Mouse (Mus musculus): ENCODE results near the gene Has3. TPM values are rescaled to one million over a fixed set of nuclear protein-coding genes. Genes with fewer than 3 reads are reported as not detected.
A peak's percentile ranks its signal among the peaks of the same experiment; 100 is the strongest.

Gene Has3
- total RNA-seq (2014; rRNA removed): 20.0 and 21.0 TPM in 2 replicates
- 0.63 and 1.2 TPM in 2 replicates for polyA plus RNA-seq (2015; fragmentation: Nextera tagmentation; extraction: Ambion mirVana)

DNA sequence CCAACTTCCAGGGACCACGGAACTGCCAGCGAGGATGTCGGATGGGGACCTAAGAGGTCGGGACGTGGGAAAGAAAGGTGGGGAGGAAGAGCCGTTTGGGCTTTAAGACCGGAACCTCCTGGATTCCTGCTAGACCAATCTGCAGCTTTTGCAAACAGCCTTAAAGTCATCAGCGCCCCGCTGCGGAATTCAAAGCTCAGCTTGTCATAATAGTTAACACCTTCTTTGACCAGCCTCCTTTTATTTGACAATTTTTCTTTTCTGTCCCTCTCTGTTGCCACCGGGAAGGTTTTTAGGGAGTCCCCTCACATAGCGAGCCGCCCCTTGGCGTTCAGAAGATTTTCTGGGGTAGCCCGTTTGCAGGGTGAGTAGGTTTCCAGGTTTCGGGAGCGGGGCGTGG is at the start of gene Has3:
Gene Has3 (plus strand): TSS at position 192 of the 400 bp plus-strand sequence.
- Histone ChIP-seq H3K9me3 (ENCODE audit: low read length) (no peaks in the 10 kb centered on the region), H3K4me1 (ENCODE audit: insufficient read depth, low read length) (peaks cover 17% of the 10 kb centered on the region), H3K4me2 (ENCODE audit: low read depth, low read length) (peak within 1 kb of the TSS; percentile 99), H3K9ac (replicated peaks; ENCODE audit: low read length) (peak within 1 kb of the TSS; percentile 64), H3K27ac (peak within 1 kb of the TSS; percentile 66), H3K4me3 (ENCODE audit: low read length) (peak within 1 kb of the TSS; percentile 69), H3K27me3 (ENCODE audit: insufficient read depth, low read length) (no peaks in the 10 kb centered on the region), H3K36me3 (ENCODE audit: insufficient read depth, low read length) (no peaks in the 10 kb centered on the region)
- WGBS: 2% methylated on average over 18 of the region's 18 CpGs
- no peak for ATAC-seq
- peak; percentile 21; the same call in 1 of the 2 replicates for TF ChIP-seq CTCF (IDR thresholded peaks at IDR 0.05; ENCODE audit: low read depth)
- peak; percentile 68 for DNase-seq (ENCODE audit: low spot score)

DNA sequence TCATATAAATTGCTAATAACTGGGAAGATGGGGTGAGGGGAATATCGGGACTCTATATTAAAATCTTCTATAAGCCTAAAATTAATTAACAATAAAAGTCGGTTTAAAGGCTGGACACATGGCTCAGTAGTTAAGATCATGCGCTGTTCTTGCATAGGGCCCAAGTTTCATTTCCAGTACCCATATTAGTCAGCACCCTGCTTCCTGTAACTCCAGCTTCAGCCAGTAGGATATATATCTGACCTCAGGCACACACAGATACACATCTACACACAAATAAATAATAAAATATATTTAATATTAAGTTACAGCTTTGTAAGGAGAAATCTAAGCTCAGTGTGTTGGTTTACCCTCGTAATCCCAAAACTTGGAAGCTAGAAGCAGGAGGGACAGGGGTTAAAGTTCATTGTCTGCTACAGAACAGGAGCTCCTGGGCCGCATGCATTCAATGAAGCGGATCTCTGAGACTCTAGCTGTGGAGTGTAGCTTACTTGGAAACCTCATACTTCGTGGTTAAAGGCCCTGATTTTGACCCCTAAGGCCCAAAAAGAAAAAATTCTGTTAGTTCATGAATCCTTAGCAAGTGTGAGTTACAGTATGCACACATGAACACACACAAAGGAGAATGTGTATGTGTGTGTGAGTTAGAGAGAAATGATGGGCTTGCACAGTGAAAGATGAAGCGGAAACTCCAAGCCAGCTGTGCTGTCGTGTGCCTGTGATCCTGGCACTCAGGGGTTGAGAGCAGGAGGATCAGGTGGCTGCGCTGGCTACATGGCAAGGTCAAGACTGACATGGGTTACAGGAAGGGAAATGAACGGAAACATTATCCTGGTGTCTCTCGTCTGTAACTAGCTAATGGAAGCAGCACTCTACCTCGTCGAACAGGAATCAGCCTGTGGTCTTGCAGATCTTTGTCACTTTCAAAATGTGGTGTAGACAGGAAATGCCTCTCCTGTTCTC is 49.2 kb upstream of the Has3 start:
- Histone ChIP-seq H3K4me1 (ENCODE audit: insufficient read depth, low read length) (no peaks in the 10 kb centered on the region), H3K4me2 (ENCODE audit: low read depth, low read length) (no peak overlapping the region), H3K27me3 (ENCODE audit: insufficient read depth, low read length) (no peaks in the 10 kb centered on the region), H3K9me3 (ENCODE audit: low read length) (no peaks in the 10 kb centered on the region), H3K4me3 (ENCODE audit: low read length) (no peak overlapping the region), H3K36me3 (ENCODE audit: insufficient read depth, low read length) (no peaks in the 10 kb centered on the region), H3K27ac (no peak overlapping the region), H3K9ac (replicated peaks; ENCODE audit: low read length) (no peak overlapping the region)
- no peak for ATAC-seq
- no peak for DNase-seq (ENCODE audit: low spot score)
- no peak for TF ChIP-seq CTCF (IDR thresholded peaks at IDR 0.05; ENCODE audit: low read depth)
- WGBS: 81% methylated on average over 14 of the region's 14 CpGs

DNA sequence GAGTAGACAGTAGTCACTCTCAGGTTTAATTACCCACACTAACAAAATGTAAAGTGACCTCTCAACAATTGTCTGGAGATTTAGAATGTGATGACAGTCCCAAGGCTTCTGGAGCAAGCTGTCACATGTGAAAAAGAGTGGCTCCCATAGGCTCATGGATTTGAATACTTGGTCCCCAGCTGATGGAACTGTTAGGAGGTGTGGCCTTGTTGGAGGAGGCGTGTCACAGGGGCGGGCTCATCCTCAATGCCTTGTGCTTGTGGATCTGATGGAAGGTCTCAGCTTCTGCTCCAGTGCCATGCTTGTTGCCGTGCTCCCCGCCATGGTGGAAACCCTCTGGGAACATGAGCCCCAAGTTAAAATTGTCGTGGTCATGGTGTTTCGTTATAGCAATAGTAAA is 41.1 kb upstream of the Has3 start:
- Histone ChIP-seq H3K9me3 (ENCODE audit: low read length) (no peaks in the 10 kb centered on the region), H3K4me1 (ENCODE audit: insufficient read depth, low read length) (no peaks in the 10 kb centered on the region), H3K4me3 (ENCODE audit: low read length) (no peak overlapping the region), H3K9ac (replicated peaks; ENCODE audit: low read length) (no peak overlapping the region), H3K27me3 (ENCODE audit: insufficient read depth, low read length) (no peaks in the 10 kb centered on the region), H3K36me3 (ENCODE audit: insufficient read depth, low read length) (no peaks in the 10 kb centered on the region), H3K4me2 (ENCODE audit: low read depth, low read length) (no peak overlapping the region), H3K27ac (no peak overlapping the region)
- 87% methylated on average over 6 of the region's 6 CpGs for WGBS
- DNase-seq (ENCODE audit: low spot score) (no peak), ATAC-seq (no peak)
- no peak for TF ChIP-seq CTCF (IDR thresholded peaks at IDR 0.05; ENCODE audit: low read depth)

DNA sequence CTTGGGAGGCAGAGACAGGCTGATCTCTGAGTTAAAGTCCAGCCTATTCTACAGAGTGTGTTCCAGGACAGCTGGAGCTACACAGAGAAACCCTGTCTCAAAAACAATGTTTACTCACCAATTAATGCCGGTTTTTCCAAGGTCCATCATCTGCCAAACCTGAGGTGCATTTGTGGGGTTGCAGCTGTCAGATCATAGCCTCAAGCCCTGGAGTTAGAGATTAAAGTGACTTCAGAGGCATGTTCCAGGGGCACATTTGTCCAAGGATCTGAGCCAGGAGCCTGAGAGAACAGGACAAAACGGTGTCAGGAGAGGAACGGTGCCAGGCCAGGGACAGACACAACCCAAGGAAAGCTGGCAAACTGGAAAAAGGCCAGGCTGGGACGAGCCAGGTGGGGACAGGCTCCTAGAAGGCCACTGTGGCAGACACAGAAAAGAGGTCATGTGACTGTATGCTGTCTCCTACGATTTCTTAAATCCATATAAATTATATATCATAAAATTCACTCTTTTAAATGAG is 40.5 kb upstream of the Has3 start:
- Histone ChIP-seq H3K36me3 (ENCODE audit: insufficient read depth, low read length) (no peaks in the 10 kb centered on the region), H3K27ac (no peak overlapping the region), H3K4me3 (ENCODE audit: low read length) (no peak overlapping the region), H3K9ac (replicated peaks; ENCODE audit: low read length) (no peak overlapping the region), H3K4me2 (ENCODE audit: low read depth, low read length) (no peak overlapping the region), H3K4me1 (ENCODE audit: insufficient read depth, low read length) (no peaks in the 10 kb centered on the region), H3K27me3 (ENCODE audit: insufficient read depth, low read length) (no peaks in the 10 kb centered on the region), H3K9me3 (ENCODE audit: low read length) (no peaks in the 10 kb centered on the region)
- WGBS: 52% methylated on average over 5 of the region's 5 CpGs
- ATAC-seq (no peak), DNase-seq (ENCODE audit: low spot score) (no peak)
- no peak for TF ChIP-seq CTCF (IDR thresholded peaks at IDR 0.05; ENCODE audit: low read depth)

DNA sequence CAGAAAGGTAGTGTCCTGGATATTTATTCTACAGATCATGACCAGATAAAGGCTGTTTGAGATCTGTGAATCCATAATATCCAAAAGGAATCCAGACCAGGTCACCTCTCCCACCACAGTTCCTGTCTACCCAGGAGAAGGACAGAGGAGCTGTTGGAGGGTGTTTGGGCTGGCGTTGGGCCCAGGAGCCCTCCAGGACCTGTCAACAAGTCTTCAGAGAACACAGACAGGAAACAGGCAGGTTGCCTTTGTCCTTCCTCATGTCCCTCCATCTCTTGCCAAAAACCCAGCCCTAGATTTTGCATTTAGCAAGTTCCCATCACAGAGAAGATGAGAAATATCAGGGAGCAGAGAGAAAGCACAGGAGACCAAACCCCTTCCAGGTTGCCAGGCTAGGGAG is 35.1 kb upstream of the Has3 start:
- H3K4me1 ChIP-seq (ENCODE audit: insufficient read depth, low read length): no peaks in the 10 kb centered on the region
- no peak overlapping the region for H3K27ac ChIP-seq
- no peak for TF ChIP-seq CTCF (IDR thresholded peaks at IDR 0.05; ENCODE audit: low read depth)
- DNase-seq (ENCODE audit: low spot score) (no peak), ATAC-seq (no peak)
- H3K9me3 ChIP-seq (ENCODE audit: low read length): no peaks in the 10 kb centered on the region
- H3K4me3 ChIP-seq (ENCODE audit: low read length): no peak overlapping the region
- no peak overlapping the region for H3K4me2 ChIP-seq (ENCODE audit: low read depth, low read length)
- WGBS: 79% methylated on average over 1 of the region's 1 CpGs
- no peak overlapping the region for H3K9ac ChIP-seq (replicated peaks; ENCODE audit: low read length)
- H3K27me3 ChIP-seq (ENCODE audit: insufficient read depth, low read length): no peaks in the 10 kb centered on the region
- H3K36me3 ChIP-seq (ENCODE audit: insufficient read depth, low read length): no peaks in the 10 kb centered on the region

DNA sequence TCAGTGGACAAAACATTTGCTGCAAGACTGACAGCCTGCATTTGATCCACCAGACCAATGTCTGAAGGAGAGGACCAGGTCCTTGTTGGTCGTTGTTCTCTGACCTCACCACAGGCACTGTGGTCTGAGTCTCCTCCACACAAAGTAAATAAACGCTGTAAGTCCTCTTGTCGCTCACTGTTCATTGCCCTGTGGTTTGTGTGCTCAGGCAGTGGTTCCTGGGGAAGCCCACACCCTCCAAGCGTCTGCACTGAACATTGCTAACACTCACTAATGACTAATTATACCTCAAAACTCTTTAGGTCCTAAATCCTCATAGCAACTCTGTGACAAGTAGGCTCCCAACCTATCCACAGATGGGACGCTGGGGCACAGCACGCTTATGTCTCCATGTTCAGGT is 33.5 kb upstream of the Has3 start:
- 84% methylated on average over 6 of the region's 6 CpGs for WGBS
- DNase-seq (ENCODE audit: low spot score): no peak

More for the DNA sequence above, 33.5 kb upstream of the Has3 start:
- TF ChIP-seq CTCF (IDR thresholded peaks at IDR 0.05; ENCODE audit: low read depth): no peak
- Histone ChIP-seq H3K36me3 (ENCODE audit: insufficient read depth, low read length) (no peaks in the 10 kb centered on the region), H3K9ac (replicated peaks; ENCODE audit: low read length) (no peak overlapping the region), H3K4me1 (ENCODE audit: insufficient read depth, low read length) (no peaks in the 10 kb centered on the region), H3K4me3 (ENCODE audit: low read length) (no peak overlapping the region), H3K9me3 (ENCODE audit: low read length) (no peaks in the 10 kb centered on the region), H3K4me2 (ENCODE audit: low read depth, low read length) (no peak overlapping the region), H3K27ac (no peak overlapping the region), H3K27me3 (ENCODE audit: insufficient read depth, low read length) (no peaks in the 10 kb centered on the region)
- no peak for ATAC-seq
